Mouse (Mus musculus) neural tube, embryonic 12.5 days (tissue): ENCODE results near the gene Wnt4. TPM values are rescaled to one million over a fixed set of nuclear protein-coding genes. Genes with fewer than 3 reads are reported as not detected.

Experiments used
- ATAC-seq: fragments of 200-750 bp; cut with Nextera tagmentation; 2 replicates; pipeline ENCODE4 v1.8.0; 2017; ENCODE audit warnings: low read depth, mild to moderate bottlenecking, moderate TSS enrichment, moderate library complexity; ENCODE audit not compliant: low FRiP score
- H3K27ac ChIP-seq: fragments of 300-500 bp; sonication (generic); 2 replicates; pipeline ENCODE4 v1.5.1; 2016
- H3K27me3 ChIP-seq: fragments of 300-500 bp; sonication (generic); replicated peaks from 2 replicates; pipeline ENCODE4 v1.6.1; 2016; ENCODE audit warnings: mild to moderate bottlenecking
- H3K36me3 ChIP-seq: fragments of 300-500 bp; sonication (generic); 2 replicates; pipeline ENCODE4 v1.6.1; 2016; ENCODE audit warnings: mild to moderate bottlenecking
- H3K4me1 ChIP-seq: fragments of 300-500 bp; sonication (generic); 2 replicates; pipeline ENCODE4 v1.6.1; 2016
- H3K4me2 ChIP-seq: fragments of 300-500 bp; sonication (generic); replicated peaks from 2 replicates; pipeline ENCODE4 v1.6.1; 2016; ENCODE audit warnings: mild to moderate bottlenecking
- H3K4me3 ChIP-seq: fragments of 300-500 bp; sonication (generic); 2 replicates; pipeline ENCODE4 v1.5.1; 2016
- H3K9ac ChIP-seq: fragments of 300-500 bp; sonication (generic); 2 replicates; pipeline ENCODE4 v1.6.1; 2016; ENCODE audit warnings: mild to moderate bottlenecking
- H3K9me3 ChIP-seq: fragments of 300-500 bp; sonication (generic); 2 replicates; pipeline ENCODE4 v1.6.1; 2016; ENCODE audit warnings: mild to moderate bottlenecking
- WGBS: fragments of 180-500 bp; shearing (Covaris S2); methylation state at CpG from one replicate; pipeline ENCODE4 v1.1.7; 2016; 5-methylcytosine and 5-hydroxymethylcytosine counted together
- polyA plus RNA-seq: library from polyadenylated mRNA; unstranded; fragments of >200 nt; fragmentation: Nextera tagmentation; extraction: Ambion mirVana; gene quantifications from 2 replicates; pipeline ENCODE4 v1.2.1, GENCODE M21; 2016

Gene Wnt4
- polyA plus RNA-seq, 1 experiment from 2014 or later, result 17.4 TPM

- WGBS, result 88% methylated on average over 4 of the region's 4 CpGs
- 0 out of 2 replicates have a peak, but pooled peaks cover 7% of the 10 kb centered on the region for H3K4me1 ChIP-seq
- ATAC-seq, result no peak
- peaks cover 28% of the 10 kb centered on the region for H3K36me3 ChIP-seq
- H3K9me3 ChIP-seq, result no peaks in the 10 kb centered on the region
- no peak overlapping the region for H3K27ac ChIP-seq
- no peaks in the 10 kb centered on the region for H3K27me3 ChIP-seq
- H3K4me2 ChIP-seq, result no peak overlapping the region
- H3K9ac ChIP-seq, result no peak overlapping the region
- H3K4me3 ChIP-seq, result no peak overlapping the region
Observed at GRCm38 (mm10) chr4:137297611-137298010, 20.3 kb downstream of the Wnt4 start.

GRCm38 (mm10) chr4:137298406-137298805 lies 21.1 kb downstream of the Wnt4 start:
- Histone ChIP-seq H3K4me2 (no peak overlapping the region), H3K4me3 (no peak overlapping the region)
- WGBS, result 89% methylated on average over 8 of the region's 8 CpGs

GRCm38 (mm10) chr4:137300227-137300626 lies 22.9 kb downstream of the Wnt4 start:
- 94% methylated on average over 13 of the region's 13 CpGs for WGBS
- Histone ChIP-seq H3K27ac (no peak overlapping the region), H3K27me3 (no peaks in the 10 kb centered on the region), H3K4me2 (no peak overlapping the region), H3K9me3 (no peaks in the 10 kb centered on the region), H3K4me3 (no peak overlapping the region), H3K36me3 (peaks cover 21% of the 10 kb centered on the region), H3K4me1 (peaks cover 8% of the 10 kb centered on the region; the same call in 1 of the 2 replicates), H3K9ac (no peak overlapping the region)
- no peak for ATAC-seq

More at GRCm38 (mm10) chr4:137298406-137298805, 21.1 kb downstream of the Wnt4 start:
- Histone ChIP-seq H3K9ac (no peak overlapping the region), H3K27me3 (no peaks in the 10 kb centered on the region), H3K36me3 (peaks cover 25% of the 10 kb centered on the region), H3K4me1 (0 out of 2 replicates have a peak, but pooled peaks cover 7% of the 10 kb centered on the region), H3K9me3 (no peaks in the 10 kb centered on the region), H3K27ac (no peak overlapping the region)
- ATAC-seq, result no peak

GRCm38 (mm10) chr4:137301635-137302034 lies 24.3 kb downstream of the Wnt4 start:
- Histone ChIP-seq H3K4me3 (no peak overlapping the region), H3K4me1 (peaks cover 22% of the 10 kb centered on the region), H3K4me2 (no peak overlapping the region), H3K27me3 (no peaks in the 10 kb centered on the region), H3K9me3 (no peaks in the 10 kb centered on the region), H3K9ac (no peak overlapping the region), H3K36me3 (peaks cover 8% of the 10 kb centered on the region), H3K27ac (no peak overlapping the region)
- WGBS, result 66% methylated on average over 16 of the region's 16 CpGs
- no peak for ATAC-seq

GRCm38 (mm10) chr4:137304106-137304505 lies 26.8 kb downstream of the Wnt4 start:
- Histone ChIP-seq H3K9ac (no peak overlapping the region), H3K27ac (no peak overlapping the region), H3K4me2 (no peak overlapping the region), H3K27me3 (no peaks in the 10 kb centered on the region), H3K9me3 (no peaks in the 10 kb centered on the region), H3K4me3 (no peak overlapping the region), H3K36me3 (no peaks in the 10 kb centered on the region), H3K4me1 (peaks cover 34% of the 10 kb centered on the region)
- no peak for ATAC-seq
- WGBS, result 92% methylated on average over 7 of the region's 7 CpGs

- no peaks in the 10 kb centered on the region for H3K9me3 ChIP-seq
- H3K27ac ChIP-seq, result no peak overlapping the region
- 86% methylated on average over 7 of the region's 7 CpGs for WGBS
- H3K4me3 ChIP-seq, result no peak overlapping the region
- H3K4me2 ChIP-seq, result no peak overlapping the region
- H3K9ac ChIP-seq, result no peak overlapping the region
- no peak for ATAC-seq
- H3K4me1 ChIP-seq, result peaks cover 34% of the 10 kb centered on the region
- no peaks in the 10 kb centered on the region for H3K27me3 ChIP-seq
- no peaks in the 10 kb centered on the region for H3K36me3 ChIP-seq
Observed at GRCm38 (mm10) chr4:137305066-137305465, 27.8 kb downstream of the Wnt4 start.

- Histone ChIP-seq H3K9ac (peak overlapping the region; percentile 44), H3K36me3 (no peaks in the 10 kb centered on the region)
Observed at GRCm38 (mm10) chr4:137305831-137306576, 28.7 kb downstream of the Wnt4 start.

GRCm38 (mm10) chr4:137306577-137306888 lies 29.2 kb downstream of the Wnt4 start:
- Histone ChIP-seq H3K4me1 (peaks cover 37% of the 10 kb centered on the region), H3K27ac (peak overlapping the region; percentile 53; the same call in 1 of the 2 replicates), H3K4me3 (no peak overlapping the region), H3K4me2 (no peak overlapping the region), H3K27me3 (no peaks in the 10 kb centered on the region), H3K36me3 (no peaks in the 10 kb centered on the region), H3K9ac (no peak overlapping the region), H3K9me3 (no peaks in the 10 kb centered on the region)
- WGBS, result 15% methylated on average over 8 of the region's 8 CpGs
- peak; percentile 57 for ATAC-seq

More at GRCm38 (mm10) chr4:137305831-137306576, 28.7 kb downstream of the Wnt4 start:
- ATAC-seq, result peak; percentile 48
- Histone ChIP-seq H3K4me1 (peaks cover 38% of the 10 kb centered on the region), H3K27me3 (no peaks in the 10 kb centered on the region), H3K27ac (peak overlapping the region; percentile 53; the same call in 1 of the 2 replicates), H3K4me3 (no peak overlapping the region), H3K4me2 (no peak overlapping the region; the same call in 1 of the 2 replicates), H3K9me3 (no peaks in the 10 kb centered on the region)
- WGBS, result 34% methylated on average over 13 of the region's 13 CpGs

- no peaks in the 10 kb centered on the region for H3K36me3 ChIP-seq
- no peak for ATAC-seq
- H3K27ac ChIP-seq, result no peak overlapping the region
- peaks cover 32% of the 10 kb centered on the region for H3K4me1 ChIP-seq
- no peak overlapping the region for H3K4me2 ChIP-seq
- H3K9ac ChIP-seq, result no peak overlapping the region
- no peaks in the 10 kb centered on the region for H3K9me3 ChIP-seq
- H3K27me3 ChIP-seq, result no peaks in the 10 kb centered on the region
- H3K4me3 ChIP-seq, result no peak overlapping the region
- WGBS, result 72% methylated on average over 19 of the region's 19 CpGs
Observed at GRCm38 (mm10) chr4:137306991-137307706, 29.9 kb downstream of the Wnt4 start.

GRCm38 (mm10) chr4:137308377-137308776 lies 31.1 kb downstream of the Wnt4 start:
- WGBS, result 60% methylated on average over 5 of the region's 5 CpGs
- H3K36me3 ChIP-seq, result no peaks in the 10 kb centered on the region

GRCm38 (mm10) chr4:137313511-137313910 lies 36.2 kb downstream of the Wnt4 start:
- peaks cover 5% of the 10 kb centered on the region; the same call in 1 of the 2 replicates for H3K4me1 ChIP-seq
- H3K9me3 ChIP-seq, result no peaks in the 10 kb centered on the region
- no peak overlapping the region for H3K4me3 ChIP-seq
- no peak overlapping the region for H3K4me2 ChIP-seq
- ATAC-seq, result no peak
- H3K27ac ChIP-seq, result no peak overlapping the region
- no peaks in the 10 kb centered on the region for H3K27me3 ChIP-seq
- H3K9ac ChIP-seq, result no peak overlapping the region
- peaks cover 9% of the 10 kb centered on the region for H3K36me3 ChIP-seq
- 59% methylated on average over 2 of the region's 2 CpGs for WGBS

More at GRCm38 (mm10) chr4:137308377-137308776, 31.1 kb downstream of the Wnt4 start:
- no peak for ATAC-seq
- Histone ChIP-seq H3K27ac (no peak overlapping the region), H3K4me2 (no peak overlapping the region), H3K9me3 (no peaks in the 10 kb centered on the region), H3K9ac (no peak overlapping the region), H3K27me3 (no peaks in the 10 kb centered on the region), H3K4me1 (peaks cover 32% of the 10 kb centered on the region), H3K4me3 (no peak overlapping the region)

- 26% methylated on average over 6 of the region's 6 CpGs for WGBS
- Histone ChIP-seq H3K4me3 (no peak overlapping the region), H3K4me1 (peaks cover 5% of the 10 kb centered on the region; the same call in 1 of the 2 replicates), H3K9me3 (no peaks in the 10 kb centered on the region), H3K27ac (no peak overlapping the region), H3K27me3 (no peaks in the 10 kb centered on the region), H3K9ac (no peak overlapping the region), H3K4me2 (no peak overlapping the region), H3K36me3 (peaks cover 19% of the 10 kb centered on the region)
- ATAC-seq, result no peak
Observed at GRCm38 (mm10) chr4:137314561-137314960, 37.3 kb downstream of the Wnt4 start.
